Mouse (Mus musculus) ES-E14 (cell line): Measurements from ENCODE around the gene Ablim1.

Experiments used
- CHD2 ChIP-seq: IDR thresholded peaks from 2 replicates; pipeline ENCODE4 v1.6.1; 2014; ENCODE audit warnings: mild to moderate bottlenecking, low read depth, low read length, inconsistent platforms
- HCFC1 ChIP-seq: IDR thresholded peaks from 2 replicates; pipeline ENCODE4 v1.6.1; 2012; ENCODE audit warnings: low read length, inconsistent platforms, borderline replicate concordance; ENCODE audit not compliant: insufficient read depth
- ZC3H11A ChIP-seq: IDR thresholded peaks from 2 replicates; pipeline ENCODE4 v1.6.1; 2012; ENCODE audit warnings: low read depth, mild to moderate bottlenecking, inconsistent platforms, low read length, borderline replicate concordance
- ZNF384 ChIP-seq: IDR thresholded peaks from 2 replicates; pipeline ENCODE4 v1.6.1; 2012; ENCODE audit warnings: low read depth, low read length, inconsistent platforms

- no peak for TF ChIP-seq CHD2
- no peak for TF ChIP-seq ZNF384
- TF ChIP-seq HCFC1, result no peak
- no peak for TF ChIP-seq ZC3H11A
These were observed 317.5 kb downstream of the Ablim1 start for GRCm38 (mm10) chr19:56997164-56997599.
